Mouse (Mus musculus) thymus, postnatal 25 days (tissue): ENCODE data around the gene 1700102P08Rik.
A peak's percentile ranks its signal among the peaks of the same experiment; 100 is the strongest.

Experiments
- DNase-seq: peaks from one replicate; pipeline ENCODE4 v3.0.0; 2022

Gene 1700102P08Rik

GRCm38 (mm10) chr9:108412221-108412620 is 19.6 kb downstream of the 1700102P08Rik start:
- DNase-seq: peak; percentile 19

DNA sequence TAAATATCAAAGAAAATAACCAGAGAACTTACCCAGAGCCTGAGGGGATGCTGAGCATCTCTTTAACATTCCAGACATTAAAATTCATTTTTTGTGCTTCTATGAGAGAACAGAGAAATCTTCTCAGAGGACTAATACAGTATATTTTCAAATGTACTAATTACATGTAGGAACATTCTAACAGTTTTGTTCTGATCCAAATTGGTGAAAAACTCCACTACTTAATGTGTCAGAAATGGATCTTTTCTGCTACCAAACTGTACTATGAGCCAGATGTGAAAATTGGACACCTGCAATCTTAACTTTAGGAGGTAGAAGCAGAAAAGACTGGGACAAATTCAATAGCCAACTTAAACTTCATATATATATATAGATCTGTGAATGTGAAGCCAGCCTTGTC is 35.8 kb downstream of the 1700102P08Rik start, which contains the start of gene Ccdc36:
Ccdc36 (minus strand) TSS at position 101 of the 400 bp plus-strand sequence.
- DNase-seq: no peak

DNA sequence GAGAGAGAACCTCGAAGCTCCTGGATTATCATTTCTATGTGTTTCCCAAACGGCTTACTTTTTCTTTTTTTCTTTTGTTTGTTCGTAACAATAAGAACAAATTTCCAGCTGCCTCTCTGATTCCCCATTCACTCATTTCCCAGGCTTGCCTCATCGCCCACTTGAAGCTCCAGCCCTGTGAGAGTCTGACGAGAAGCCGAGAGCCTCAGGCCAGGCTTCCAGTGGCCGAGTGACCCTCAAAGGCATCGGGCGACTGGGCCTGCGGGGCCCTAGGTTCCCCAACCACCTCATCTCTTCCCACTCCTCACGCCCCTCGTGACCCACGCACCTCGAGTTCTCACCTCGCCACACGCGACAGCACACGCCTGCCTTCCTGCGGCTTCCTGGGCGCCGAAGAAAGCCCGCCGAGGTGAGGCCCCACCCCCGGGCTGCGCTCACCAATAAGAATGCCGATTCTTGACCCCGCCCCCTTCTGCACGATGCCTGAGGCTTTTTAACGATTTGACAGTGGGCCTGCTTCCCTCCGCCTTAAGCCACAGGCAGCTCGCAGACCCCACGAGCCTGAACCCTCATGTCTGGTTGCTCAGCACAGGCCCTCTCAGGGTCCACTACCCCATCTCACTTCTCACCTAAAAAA is 38.9 kb downstream of the 1700102P08Rik start:
- DNase-seq: no peak

DNA sequence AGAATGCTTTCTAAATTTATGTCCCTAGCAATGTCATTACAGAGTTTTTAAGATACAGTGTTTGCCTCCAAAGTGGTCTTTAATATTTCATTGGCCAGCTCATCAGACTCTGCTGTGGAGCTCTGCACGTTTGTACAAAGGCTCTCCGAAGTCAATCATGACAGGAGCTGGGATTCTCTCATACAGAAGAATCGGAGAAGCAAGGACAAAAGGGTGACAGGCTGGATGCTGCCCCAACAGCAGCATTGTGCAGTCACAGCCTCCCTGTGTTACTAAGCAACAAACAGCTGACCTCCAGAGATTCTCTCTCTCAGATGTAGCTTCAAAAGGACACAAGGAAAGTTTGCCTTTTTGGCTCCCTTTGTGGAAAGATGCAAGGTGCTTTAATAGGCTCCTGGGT is 43.6 kb downstream of the 1700102P08Rik start, which contains the start of gene BC048562:
BC048562 (plus strand) TSS at position 301 of the 400 bp plus-strand sequence.
- no peak for DNase-seq

- no peak for DNase-seq
These were observed 46.6 kb downstream of the 1700102P08Rik start for GRCm38 (mm10) chr9:108439176-108439575.

DNA sequence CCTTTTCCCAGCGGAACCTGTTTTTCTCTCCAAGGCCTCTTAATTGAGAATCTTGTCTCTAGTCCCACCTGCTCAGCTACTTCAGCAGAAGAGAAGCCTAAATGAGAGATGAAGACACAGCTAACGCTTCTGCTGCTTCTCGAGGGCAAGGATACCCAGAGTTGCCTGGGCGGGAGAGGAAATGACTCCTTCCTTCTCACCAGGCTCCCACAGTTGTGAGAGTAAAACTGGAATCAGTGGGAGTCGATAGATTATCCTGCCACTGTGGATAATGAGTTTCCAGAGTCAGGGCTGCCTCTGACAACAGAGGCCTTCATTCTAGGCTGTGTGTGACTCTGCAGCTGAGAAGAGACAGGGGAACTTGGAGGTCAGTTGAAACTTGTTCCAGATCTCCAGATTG is 47.9 kb downstream of the 1700102P08Rik start:
- no peak for DNase-seq

GRCm38 (mm10) chr9:108441236-108441919 is 48.8 kb downstream of the 1700102P08Rik start:
- DNase-seq: no peak

GRCm38 (mm10) chr9:108445125-108445524 is 52.5 kb downstream of the 1700102P08Rik start:
- DNase-seq: peak; percentile 29

DNA sequence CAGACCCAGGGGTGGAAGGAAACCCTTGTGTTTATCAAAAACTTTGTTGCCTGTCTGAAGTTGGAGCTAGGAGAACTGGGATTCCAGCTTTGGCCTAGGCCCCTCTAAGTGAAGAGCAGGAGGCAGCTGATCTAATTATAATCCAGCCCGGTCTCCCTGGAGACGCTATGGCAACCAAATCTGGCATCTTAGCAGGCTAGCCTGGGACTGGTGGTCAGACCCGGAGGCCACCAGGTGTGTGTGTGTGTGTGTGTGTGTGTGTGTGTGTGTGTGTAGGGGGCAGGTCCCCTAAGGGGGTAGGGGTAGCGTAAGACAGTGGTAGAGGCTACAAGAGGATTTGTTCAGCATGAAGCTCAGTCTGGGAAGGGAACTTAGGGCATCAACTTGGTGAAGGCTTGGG is 57.3 kb downstream of the 1700102P08Rik start:
- no peak for DNase-seq

GRCm38 (mm10) chr9:108450292-108451169 is 57.9 kb downstream of the 1700102P08Rik start:
- DNase-seq: no peak

DNA sequence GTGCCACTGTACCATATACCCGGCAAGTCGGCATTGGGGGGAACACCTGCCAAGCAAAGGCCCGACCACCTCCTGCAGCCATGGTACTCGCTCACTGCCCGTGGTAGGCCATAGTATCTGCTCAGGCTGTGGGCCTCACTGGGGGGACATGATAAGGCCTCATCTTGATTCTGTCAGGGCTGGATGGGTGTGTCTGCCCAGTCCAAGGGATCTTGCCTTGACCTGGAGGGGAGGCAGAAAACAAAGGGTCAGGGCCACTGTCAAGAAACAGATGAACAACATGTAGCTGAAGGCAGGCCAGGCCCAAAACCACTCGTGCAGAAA is 58.5 kb downstream of the 1700102P08Rik start:
- no peak for DNase-seq

GRCm38 (mm10) chr9:108451519-108452160 is 59.0 kb downstream of the 1700102P08Rik start:
- no peak for DNase-seq

- DNase-seq: peak; percentile 84
These were observed 59.8 kb downstream of the 1700102P08Rik start for GRCm38 (mm10) chr9:108452291-108452906.

DNA sequence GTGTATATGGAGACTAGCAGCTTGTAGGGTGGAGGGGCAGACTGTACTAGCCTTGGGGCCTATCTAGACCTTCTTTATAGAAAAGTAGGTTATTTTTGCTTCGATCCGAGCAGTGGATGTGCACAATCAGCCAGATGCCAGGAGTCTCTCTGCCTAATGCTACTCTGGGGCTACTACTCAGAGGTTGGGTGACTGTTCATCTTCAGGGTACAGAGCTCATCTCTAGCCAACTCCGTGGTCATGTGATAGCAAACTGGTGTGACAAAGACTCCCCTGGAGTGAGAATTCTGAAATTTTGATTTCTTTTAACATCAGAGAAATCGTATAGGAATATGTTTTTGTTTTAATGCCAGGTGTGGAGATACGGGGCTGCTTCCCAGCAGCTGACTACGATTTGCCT is 60.3 kb downstream of the 1700102P08Rik start:
- no peak for DNase-seq

GRCm38 (mm10) chr9:108453458-108453857 is 60.9 kb downstream of the 1700102P08Rik start:
- no peak for DNase-seq

- DNase-seq: no peak
These were observed 61.8 kb downstream of the 1700102P08Rik start for GRCm38 (mm10) chr9:108454429-108454828.

- no peak for DNase-seq
These were observed 63.4 kb downstream of the 1700102P08Rik start for GRCm38 (mm10) chr9:108455747-108456571.

GRCm38 (mm10) chr9:108456953-108457352 is 64.3 kb downstream of the 1700102P08Rik start:
- no peak for DNase-seq

GRCm38 (mm10) chr9:108459939-108460318 is 67.3 kb downstream of the 1700102P08Rik start:
- DNase-seq: no peak
